Mouse (Mus musculus) gastrocnemius, adult 18-20 months (tissue): ENCODE results near the gene Pcnx3. TPM values are rescaled to one million over a fixed set of nuclear protein-coding genes. Genes with fewer than 3 reads are reported as not detected.
A peak's percentile ranks its signal among the peaks of the same experiment; 100 is the strongest.

Experiments
- DNase-seq: peaks from one replicate; pipeline ENCODE4 v3.0.0; 2021; ENCODE audit warnings: low spot score
- total RNA-seq, 2 experiments: library from RNA; stranded (reverse); gene quantifications; 2 replicates each; pipeline ENCODE4 v1.2.3; 2021

Pcnx3 gene
- total RNA-seq, 2 experiments from 2014 or later, result 12.5 to 13.8 TPM

GRCm38 (mm10) chr19:5684985-5685384 lies 3.7 kb downstream of the Pcnx3 start:
- no peak for DNase-seq

GRCm38 (mm10) chr19:5684236-5684635 lies 4.5 kb downstream of the Pcnx3 start:
- no peak for DNase-seq

- no peak for DNase-seq
These were observed 8.3 kb downstream of the Pcnx3 start for GRCm38 (mm10) chr19:5680432-5680831.

GRCm38 (mm10) chr19:5668372-5668771 lies 20.3 kb downstream of the Pcnx3 start:
- DNase-seq, result no peak

GRCm38 (mm10) chr19:5666386-5666785 lies 22.3 kb downstream of the Pcnx3 start:
- DNase-seq, result no peak

GRCm38 (mm10) chr19:5665465-5665864 lies 23.2 kb downstream of the Pcnx3 start:
- DNase-seq, result no peak

- no peak for DNase-seq
These were observed 23.9 kb downstream of the Pcnx3 start for GRCm38 (mm10) chr19:5664669-5665257.

GRCm38 (mm10) chr19:5662981-5663913 lies 25.5 kb downstream of the Pcnx3 start, which contains the start of gene Sipa1:
Gene Sipa1 (minus strand): TSS chr19:5663707.
- peak; percentile 94 for DNase-seq

- no peak for DNase-seq
These were observed 26.4 kb downstream of the Pcnx3 start for GRCm38 (mm10) chr19:5662310-5662709.

- DNase-seq, result no peak
These were observed 27.6 kb downstream of the Pcnx3 start for GRCm38 (mm10) chr19:5660942-5661751.

GRCm38 (mm10) chr19:5654720-5655298 lies 33.9 kb downstream of the Pcnx3 start:
- no peak for DNase-seq

- DNase-seq, result no peak
These were observed 34.6 kb downstream of the Pcnx3 start for GRCm38 (mm10) chr19:5653969-5654719.

- no peak for DNase-seq
These were observed 36.1 kb downstream of the Pcnx3 start for GRCm38 (mm10) chr19:5652570-5652969.

GRCm38 (mm10) chr19:5651502-5652274 lies 37.0 kb downstream of the Pcnx3 start:
- no peak for DNase-seq

GRCm38 (mm10) chr19:5649298-5649741 lies 39.4 kb downstream of the Pcnx3 start:
- DNase-seq, result peak; percentile 74

GRCm38 (mm10) chr19:5648401-5649297 lies 40.1 kb downstream of the Pcnx3 start:
- DNase-seq, result peak; percentile 79

- DNase-seq, result no peak
These were observed 40.9 kb downstream of the Pcnx3 start for GRCm38 (mm10) chr19:5647791-5648190.

GRCm38 (mm10) chr19:5646731-5647330 lies 41.9 kb downstream of the Pcnx3 start:
- no peak for DNase-seq
